ENCODE assay signal across 8 mouse cellular contexts in genomic region chr11:39794183-39794652, GRCm38 (mm10).
DNase-seq lines count a peak whose midpoint lies in the region; ATAC-seq lines count a peak whose summit lies in the region.

No protein-coding gene starts in this region.

- intact Hi-C loops in heart, postnatal 25 days (cut with DNase I), result no loop called here
- intact Hi-C loops in left cerebral cortex, postnatal 14 days (cut with DNase I), result no loop called here

- DNase-seq in heart, postnatal 25 days (ENCODE audit: low spot score), result no peak
- peak; percentile 43 for DNase-seq in brain, embryonic 18.5 days (ENCODE audit: low read depth, low spot score)
- peak; percentile 6 to 39 for DNase-seq in left cerebral cortex, postnatal 14 days (ENCODE audit: low spot score in 2 of 2)
- DNase-seq in adrenal gland, postnatal 4 days (ENCODE audit: low spot score in 2 of 2), result no peak
- no peak for DNase-seq in spleen, adult 18-20 months

- no peaks in the 10 kb centered on the region for H3K36me3 ChIP-seq in heart, embryonic 13.5 days
- H3K36me3 ChIP-seq in heart, embryonic 16.5 days (ENCODE audit: control insufficient read depth, insufficient read depth), result no peaks in the 10 kb centered on the region
- no peaks in the 10 kb centered on the region for H3K36me3 ChIP-seq in neural tube, embryonic 15.5 days

- peak overlapping the region; percentile 74 for H3K4me2 ChIP-seq in heart, embryonic 13.5 days
- H3K4me2 ChIP-seq in heart, embryonic 16.5 days (ENCODE audit: low read depth, low read length), result peak overlapping the region; percentile 77
- peak overlapping the region; percentile 57 for H3K4me2 ChIP-seq in neural tube, embryonic 15.5 days

- 4% methylated on average over 14 of the region's 14 CpGs for WGBS in heart, embryonic 13.5 days
- WGBS in heart, embryonic 16.5 days, result 3% methylated on average over 14 of the region's 14 CpGs
- WGBS in neural tube, embryonic 15.5 days, result under 1% methylated on average over 14 of the region's 14 CpGs

- no peak overlapping the region for H3K27ac ChIP-seq in heart, embryonic 13.5 days (replicated peaks)
- no peak overlapping the region for H3K27ac ChIP-seq in heart, embryonic 16.5 days (ENCODE audit: low read length)
- no peak overlapping the region for H3K27ac ChIP-seq in neural tube, embryonic 15.5 days (replicated peaks)

- H3K9me3 ChIP-seq in heart, embryonic 13.5 days, result no peaks in the 10 kb centered on the region
- H3K9me3 ChIP-seq in heart, embryonic 16.5 days (replicated peaks; ENCODE audit: control insufficient read depth, low read length), result no peaks in the 10 kb centered on the region
- no peaks in the 10 kb centered on the region for H3K9me3 ChIP-seq in neural tube, embryonic 15.5 days (replicated peaks)

- H3K4me1 ChIP-seq in heart, embryonic 13.5 days, result no peaks in the 10 kb centered on the region
- H3K4me1 ChIP-seq in heart, embryonic 16.5 days (ENCODE audit: control insufficient read depth, insufficient read depth, low read length), result no peaks in the 10 kb centered on the region
- peaks cover 12% of the 10 kb centered on the region for H3K4me1 ChIP-seq in neural tube, embryonic 15.5 days

- peak overlapping the region; percentile 50 for H3K4me3 ChIP-seq in heart, embryonic 13.5 days
- H3K4me3 ChIP-seq in heart, embryonic 16.5 days (ENCODE audit: low read length), result peak overlapping the region; percentile 50
- H3K4me3 ChIP-seq in neural tube, embryonic 15.5 days (replicated peaks), result peak overlapping the region; percentile 37

- no peaks in the 10 kb centered on the region for H3K27me3 ChIP-seq in heart, embryonic 13.5 days (replicated peaks)
- no peaks in the 10 kb centered on the region for H3K27me3 ChIP-seq in heart, embryonic 16.5 days (ENCODE audit: control insufficient read depth, insufficient read depth, low read length)
- H3K27me3 ChIP-seq in neural tube, embryonic 15.5 days (replicated peaks), result no peaks in the 10 kb centered on the region

- H3K9ac ChIP-seq in heart, embryonic 13.5 days, result peak overlapping the region; percentile 70
- H3K9ac ChIP-seq in heart, embryonic 16.5 days (ENCODE audit: low read length), result no peak overlapping the region; the same call in none of the 2 replicates
- peak overlapping the region; percentile 33 for H3K9ac ChIP-seq in neural tube, embryonic 15.5 days (replicated peaks)

- ATAC-seq in heart, embryonic 13.5 days (ENCODE audit: extremely low read depth, insufficient number of reproducible peaks, low FRiP score, low TSS enrichment), result no peak
- no peak for ATAC-seq in heart, embryonic 16.5 days (replicated peaks; ENCODE audit: extremely low read depth, insufficient read depth, low FRiP score)
- ATAC-seq in neural tube, embryonic 15.5 days (ENCODE audit: low FRiP score), result peak; percentile 94

Comparison
In these comparisons a context has a peak if more than half of its experiments do, and no peak if none do; other contexts are left out.
1. DNase-seq: peak in brain, embryonic 18.5 days (single experiment) and left cerebral cortex, postnatal 14 days (2 of 2); none in heart, postnatal 25 days (single experiment), adrenal gland, postnatal 4 days (0 of 2) and spleen, adult 18-20 months (0 of 2).
2. Peak in every context shown above with its lines, with median percentiles within 50 percentile points of each other: H3K4me2 ChIP-seq and H3K4me3 ChIP-seq.